Mouse (Mus musculus) forelimb bud, embryonic 11.5 days (tissue): ENCODE measurements around the gene Acod1.

Experiments
- DNase-seq: peaks from one replicate; pipeline ENCODE4 v3.0.0-alpha.2; 2012; ENCODE audit warnings: low read depth, low spot score

Acod1 gene

GRCm38 (mm10) chr14:103046677-103047076 is at the start of gene Acod1:
TSS of gene Acod1 (plus strand) at chr14:103046977.
- DNase-seq: no peak

GRCm38 (mm10) chr14:103007737-103008136 is 39.0 kb upstream of the Acod1 start:
- no peak for DNase-seq

GRCm38 (mm10) chr14:103011782-103012181 is 35.0 kb upstream of the Acod1 start:
- DNase-seq: no peak

- peak; percentile 74 for DNase-seq
Observed at GRCm38 (mm10) chr14:103012563-103013150, 34.1 kb upstream of the Acod1 start.

- no peak for DNase-seq
Observed at GRCm38 (mm10) chr14:103017009-103017408, 29.8 kb upstream of the Acod1 start.

- DNase-seq: no peak
Observed at GRCm38 (mm10) chr14:103020046-103020445, 26.7 kb upstream of the Acod1 start.

- no peak for DNase-seq
Observed at GRCm38 (mm10) chr14:103029203-103029602, 17.6 kb upstream of the Acod1 start.

GRCm38 (mm10) chr14:103033271-103033823 is 13.4 kb upstream of the Acod1 start:
- DNase-seq: no peak

- DNase-seq: no peak
Observed at GRCm38 (mm10) chr14:103034076-103034475, 12.7 kb upstream of the Acod1 start.

- DNase-seq: no peak
Observed at GRCm38 (mm10) chr14:103037016-103037415, 9.8 kb upstream of the Acod1 start.

GRCm38 (mm10) chr14:103048292-103049086 is 1.7 kb downstream of the Acod1 start:
- DNase-seq: no peak

GRCm38 (mm10) chr14:103051159-103051769 is 4.5 kb downstream of the Acod1 start:
- peak; percentile 63 for DNase-seq

- no peak for DNase-seq
Observed at GRCm38 (mm10) chr14:103054731-103055130, 8.0 kb downstream of the Acod1 start.

GRCm38 (mm10) chr14:103056601-103057000 is 9.8 kb downstream of the Acod1 start:
- DNase-seq: no peak

- DNase-seq: no peak
Observed at GRCm38 (mm10) chr14:103058998-103059397, 12.2 kb downstream of the Acod1 start.

- no peak for DNase-seq
Observed at GRCm38 (mm10) chr14:103059495-103059894, 12.7 kb downstream of the Acod1 start.

GRCm38 (mm10) chr14:103065294-103066167 is 18.8 kb downstream of the Acod1 start:
- DNase-seq: peak; percentile 66

- DNase-seq: no peak
Observed at GRCm38 (mm10) chr14:103069465-103069863, 22.7 kb downstream of the Acod1 start.

- peak; percentile 95 for DNase-seq
Observed at GRCm38 (mm10) chr14:103069864-103070611, 23.3 kb downstream of the Acod1 start, which contains the start of gene Cln5. TSS of gene Cln5 (plus strand) at chr14:103070216.

- DNase-seq: no peak
Observed at GRCm38 (mm10) chr14:103070790-103071189, 24.0 kb downstream of the Acod1 start.

GRCm38 (mm10) chr14:103071471-103071870 is 24.7 kb downstream of the Acod1 start:
- DNase-seq: no peak
